Mouse (Mus musculus): ENCODE results near the gene Lrba.

GRCm38 (mm10) chr3:86659326-86659725, 434.8 kb downstream of the Lrba start:
- TF ChIP-seq CTCF (IDR thresholded peaks at IDR 0.05; ENCODE audit: control insufficient read depth, insufficient read depth, insufficient replicate concordance, low read depth, low read length) (no peak), POLR2A (IDR thresholded peaks at IDR 0.05; ENCODE audit: control insufficient read depth, low read depth, low read length) (no peak)

Measured in testis, adult 2 months (tissue).